Mouse (Mus musculus): ENCODE measurements around the gene Arhgap35.

GRCm38 (mm10) chr7:16474445-16474844 lies 140.3 kb downstream of the Arhgap35 start:
- TF ChIP-seq POLR2A (IDR thresholded peaks at IDR 0.05; ENCODE audit: borderline replicate concordance, control insufficient read depth, low read depth, low read length) (no peak), CTCF (IDR thresholded peaks at IDR 0.05; ENCODE audit: control insufficient read depth, insufficient read depth, low read length) (no peak)
